20 mouse cellular contexts compared by ENCODE assay signal in genomic region chr10:17326724-17327123, GRCm38 (mm10).
DNase-seq lines count a peak whose midpoint lies in the region; ATAC-seq lines count a peak whose summit lies in the region.
"Had no signal": no experiment of that assay in that cellular context is flagged by ENCODE, and none has a peak within 500 bp of the region (broad histone marks: within the 10 kb centered on the region; RNA-seq: fewer than 3 reads in every experiment).

No protein-coding gene starts in this region.

- WGBS in midbrain, embryonic 15.5 days, result 94% methylated on average over 3 of the region's 3 CpGs

- H3K4me3 ChIP-seq in midbrain, embryonic 15.5 days, result no peak overlapping the region
- H3K4me3 ChIP-seq: embryonic facial prominence, embryonic 12.5 days; forebrain, embryonic 10.5 days; heart, adult 2 months; hindbrain, embryonic 15.5 days had no signal

- H3K27me3 ChIP-seq in midbrain, embryonic 15.5 days (replicated peaks), result no peaks in the 10 kb centered on the region
- H3K27me3 ChIP-seq: embryonic facial prominence, embryonic 12.5 days; hindbrain, embryonic 15.5 days had no signal

- H3K4me2 ChIP-seq in midbrain, embryonic 15.5 days, result no peak overlapping the region
- H3K4me2 ChIP-seq: embryonic facial prominence, embryonic 12.5 days; heart, embryonic 11.5 days; hindbrain, embryonic 15.5 days had no signal

- no peak overlapping the region for H3K9ac ChIP-seq in midbrain, embryonic 15.5 days
- H3K9ac ChIP-seq: embryonic facial prominence, embryonic 12.5 days; hindbrain, embryonic 15.5 days had no signal

- DNase-seq in heart, adult 11 months, result peak; percentile 61
- no peak for DNase-seq in heart, postnatal 36 days
- DNase-seq in 416B (ENCODE audit: low read depth), result peak; percentile 40
- DNase-seq in ovary, postnatal 10 days (ENCODE audit: low spot score), result no peak
- DNase-seq in layer of hippocampus, adult 9-10 months (ENCODE audit: low spot score), result no peak
- DNase-seq: adrenal gland, postnatal 10 days; cerebellum, adult 2 months; cerebellum, postnatal 10 days; embryo, embryonic 11 days; gastrocnemius, postnatal 36 days; heart, adult 2 months had no signal

- H3K27ac ChIP-seq in midbrain, embryonic 15.5 days, result no peak overlapping the region
- H3K27ac ChIP-seq: embryonic facial prominence, embryonic 12.5 days; forebrain, embryonic 10.5 days; heart, adult 2 months; hindbrain, embryonic 15.5 days had no signal

- H3K9me3 ChIP-seq in midbrain, embryonic 15.5 days, result no peaks in the 10 kb centered on the region
- H3K9me3 ChIP-seq: embryonic facial prominence, embryonic 12.5 days; forebrain, embryonic 10.5 days; hindbrain, embryonic 15.5 days had no signal

- peaks cover 13% of the 10 kb centered on the region for H3K4me1 ChIP-seq in midbrain, embryonic 15.5 days

- intact Hi-C loops in heart, postnatal 36 days (cut with DNase I), result no loop called here

- no peaks in the 10 kb centered on the region for H3K36me3 ChIP-seq in midbrain, embryonic 15.5 days (replicated peaks)
- H3K36me3 ChIP-seq: embryonic facial prominence, embryonic 12.5 days; forebrain, embryonic 10.5 days; hindbrain, embryonic 15.5 days had no signal

- peak; percentile 69 for ATAC-seq in common myeloid progenitor, adult 5-6 weeks (replicated peaks; ENCODE audit: low read depth, poor library complexity, severe bottlenecking)
- ATAC-seq in megakaryocyte, adult 5-6 weeks (ENCODE audit: poor library complexity, severe bottlenecking), result peak; percentile 54
- no peak for ATAC-seq in midbrain, embryonic 15.5 days (replicated peaks)
- ATAC-seq: forebrain, embryonic 14.5 days; intestine, embryonic 16.5 days had no signal

Comparison
In these comparisons a context has a peak if more than half of its experiments do, and no peak if none do; other contexts are left out.
1. DNase-seq: peak in heart, adult 11 months (single experiment) and 416B (single experiment); none in heart, postnatal 36 days (0 of 2), ovary, postnatal 10 days (single experiment) and layer of hippocampus, adult 9-10 months (single experiment).